Mouse (Mus musculus) G1E (cell line): ENCODE data around the gene Spock2. TPM values are rescaled to one million over a fixed set of nuclear protein-coding genes. Genes with fewer than 3 reads are reported as not detected.

Experiments
- ATAC-seq: 2 replicates; pipeline ENCODE4 v1.8.0; 2016; ENCODE audit warnings: mild to moderate bottlenecking; ENCODE audit not compliant: insufficient number of reproducible peaks, poor library complexity, low FRiP score, severe bottlenecking; ENCODE audit errors: extremely low read depth
- DNase-seq: peaks from one replicate; pipeline ENCODE4 v3.0.0; 2012; ENCODE audit warnings: low spot score
- H3K27me3 ChIP-seq: 2 replicates; pipeline ENCODE4 v1.6.1; 2012; ENCODE audit warnings: mild to moderate bottlenecking, low read length, inconsistent platforms; ENCODE audit not compliant: insufficient read depth
- H3K36me3 ChIP-seq: replicated peaks from 2 replicates; pipeline ENCODE3; 2012; ENCODE audit warnings: mild to moderate bottlenecking, inconsistent platforms
- H3K4me1 ChIP-seq: 2 replicates; pipeline ENCODE4 v1.6.1; 2012; ENCODE audit warnings: low read depth, low read length, inconsistent platforms, mixed read lengths; ENCODE audit not compliant: insufficient read depth
- H3K4me3 ChIP-seq: 2 replicates; pipeline ENCODE4 v1.5.1; 2012; ENCODE audit warnings: low read depth, mild to moderate bottlenecking, inconsistent platforms, low read length, moderate library complexity, mixed read lengths
- H3K9me3 ChIP-seq: replicated peaks from 2 replicates; pipeline ENCODE4 v1.6.1; 2012; ENCODE audit warnings: inconsistent platforms
- CTCF ChIP-seq: IDR thresholded peaks from 2 replicates; pipeline ENCODE4 v1.5.1; 2012; ENCODE audit warnings: low read depth, low read length, inconsistent platforms, mixed read lengths
- GATA1 ChIP-seq: IDR thresholded peaks from 2 replicates; pipeline ENCODE4 v1.6.1; 2012; ENCODE audit warnings: borderline replicate concordance, low read length, inconsistent platforms, mixed read lengths
- GATA2 ChIP-seq: IDR thresholded peaks from 2 replicates; pipeline ENCODE4 v1.6.1; 2012; ENCODE audit warnings: low read depth, low read length, inconsistent platforms, borderline replicate concordance
- POLR2AphosphoS5 ChIP-seq: IDR thresholded peaks from 2 replicates; pipeline ENCODE4 v1.6.1; 2012; ENCODE audit warnings: low read depth, low read length, inconsistent platforms; ENCODE audit not compliant: insufficient replicate concordance
- TAL1 ChIP-seq: conservative IDR thresholded peaks from 2 replicates; pipeline ENCODE4 v1.6.1; 2012; ENCODE audit warnings: low read depth, low read length, inconsistent platforms, mixed read lengths
- polyA plus RNA-seq: library from polyadenylated mRNA; stranded (reverse); fragments of >175 nt; gene quantifications from 2 replicates; pipeline ENCODE4 v1.2.3, GENCODE M21; 2012
- total RNA-seq, 2 experiments: library from RNA; stranded (forward) in 1 of 2; stranded (reverse) in 1 of 2; fragments of 200-1000 nt in 1 of 2; fragments of >200 nt in 1 of 2; fragmentation: Nextera tagmentation in 1 of 2; gene quantifications; 2 replicates each; pipeline ENCODE4 v1.2.3; 2014 to 2017

Spock2 gene
- total and polyA plus RNA-seq, 3 experiments, result not detected

DNA sequence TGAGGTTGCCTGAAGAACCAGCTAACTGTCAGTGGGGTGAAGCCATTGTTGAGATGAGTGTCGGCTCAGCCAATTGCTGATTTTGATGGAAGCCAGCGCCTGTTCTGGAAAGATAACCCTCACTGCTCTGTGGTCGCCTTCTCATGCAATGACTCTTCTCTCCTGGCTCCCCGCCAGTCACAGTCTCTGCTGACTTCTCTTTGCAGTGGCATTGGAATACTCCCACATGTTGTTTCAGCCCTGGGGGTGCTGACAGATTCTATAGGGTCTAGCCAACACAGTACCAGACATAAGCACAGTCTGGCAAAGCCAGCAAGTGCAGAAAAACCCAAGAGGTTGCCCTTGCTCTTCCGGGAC lies 27.5 kb upstream of the Spock2 start:
- Histone ChIP-seq H3K27me3 (no peaks in the 10 kb centered on the region), H3K9me3 (no peaks in the 10 kb centered on the region), H3K4me3 (no peak overlapping the region; the same call in 1 of the 2 replicates), H3K36me3 (peaks cover 5% of the 10 kb centered on the region), H3K4me1 (peaks cover 40% of the 10 kb centered on the region)
- peak; percentile 28 for DNase-seq
- TF ChIP-seq POLR2AphosphoS5, result no peak
- peak; percentile 68 for TF ChIP-seq TAL1
- peak; percentile 80 for ATAC-seq

DNA sequence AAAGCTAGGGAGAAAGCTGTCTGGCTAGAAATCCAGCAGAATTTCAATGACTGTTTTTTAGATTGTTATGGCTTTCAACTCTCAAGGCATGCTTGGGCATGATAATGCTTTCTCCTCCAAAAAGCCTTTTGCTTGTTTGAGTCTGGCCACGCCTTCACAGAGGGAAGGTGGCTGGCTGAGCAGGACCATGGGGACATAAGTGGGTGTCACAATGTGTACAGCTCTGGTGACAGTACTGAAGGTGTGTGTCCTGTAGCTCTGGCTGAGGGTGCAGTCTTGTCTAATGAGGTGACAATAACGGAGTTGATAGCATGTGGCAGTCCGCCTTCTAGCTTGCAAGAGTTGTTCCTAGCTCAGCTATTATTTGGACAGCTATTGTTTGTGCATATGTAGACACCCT lies 25.8 kb upstream of the Spock2 start:
- TF ChIP-seq TAL1 (no peak), GATA1 (no peak), POLR2AphosphoS5 (no peak), CTCF (no peak), GATA2 (no peak)

DNA sequence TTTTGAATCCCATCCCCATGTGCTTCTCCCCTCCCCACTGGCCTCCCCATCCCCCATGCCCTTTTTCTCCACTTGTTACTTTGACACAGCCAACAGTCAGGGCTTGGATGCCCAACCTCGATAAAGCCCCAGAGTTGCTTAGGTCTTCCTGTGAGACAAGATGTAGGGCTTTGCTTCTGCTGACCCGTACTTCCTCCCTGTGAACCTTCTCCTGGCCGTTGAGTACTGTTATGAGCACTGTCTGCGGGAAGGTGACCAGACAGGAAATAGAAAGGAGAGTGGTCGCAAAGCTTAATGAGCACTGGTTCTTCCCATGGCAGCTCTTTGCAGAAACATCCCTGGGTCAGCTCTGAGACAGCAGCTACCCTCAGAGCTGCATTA lies 25.4 kb upstream of the Spock2 start:
- Histone ChIP-seq H3K36me3 (peaks cover 8% of the 10 kb centered on the region), H3K4me3 (no peak overlapping the region), H3K27me3 (no peaks in the 10 kb centered on the region), H3K9me3 (no peaks in the 10 kb centered on the region), H3K4me1 (peaks cover 36% of the 10 kb centered on the region)
- TF ChIP-seq TAL1, result no peak
- TF ChIP-seq CTCF, result no peak
- no peak for TF ChIP-seq GATA1
- TF ChIP-seq GATA2, result no peak
- TF ChIP-seq POLR2AphosphoS5, result no peak
- DNase-seq, result no peak
- no peak for ATAC-seq

More for the DNA sequence above, 25.8 kb upstream of the Spock2 start:
- ATAC-seq (no peak; the same call in 1 of the 2 replicates), DNase-seq (peak; percentile 9)
- Histone ChIP-seq H3K4me3 (no peak overlapping the region; the same call in 1 of the 2 replicates), H3K36me3 (peaks cover 8% of the 10 kb centered on the region), H3K4me1 (peaks cover 40% of the 10 kb centered on the region), H3K9me3 (no peaks in the 10 kb centered on the region), H3K27me3 (no peaks in the 10 kb centered on the region)

DNA sequence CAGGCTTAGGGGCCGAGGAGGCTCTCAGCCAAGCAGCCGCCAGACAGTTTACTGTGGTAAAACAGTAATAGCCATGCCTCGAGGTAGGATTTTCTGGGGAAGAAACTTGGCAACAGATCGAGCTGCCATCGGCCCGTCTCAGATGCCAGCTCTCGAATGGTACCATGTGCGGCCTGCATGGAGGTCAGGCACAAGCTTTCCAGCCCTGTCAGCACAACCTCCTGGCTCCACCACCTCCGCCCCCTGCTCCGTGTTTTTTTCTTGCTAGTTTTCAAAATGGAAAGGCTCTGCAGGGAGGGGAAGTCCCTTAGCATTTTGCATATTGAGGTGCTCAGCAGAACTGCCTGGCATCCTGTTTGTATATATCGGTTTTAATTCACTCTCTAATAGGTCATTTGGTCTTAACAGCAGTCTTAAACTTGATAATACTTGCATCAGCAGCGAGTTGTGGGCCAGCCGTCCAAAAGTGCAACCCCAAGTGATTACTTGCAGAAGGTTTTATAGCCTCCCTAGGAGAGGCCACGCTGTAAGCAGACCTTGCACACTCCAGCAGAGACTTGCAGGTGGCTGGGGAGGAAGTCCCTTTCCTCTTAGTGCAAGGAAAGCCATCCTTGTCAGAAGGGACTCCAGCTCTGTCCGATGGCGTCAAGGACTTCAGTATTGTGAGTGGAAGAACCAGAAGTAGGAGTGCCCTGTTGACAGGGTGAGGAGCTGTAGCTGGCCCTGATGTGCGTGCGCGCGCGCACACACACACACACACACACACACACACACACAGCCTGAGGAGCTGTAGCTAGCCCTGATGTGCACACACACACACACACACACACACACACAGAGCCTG lies 24.8 kb upstream of the Spock2 start:
- Histone ChIP-seq H3K27me3 (no peaks in the 10 kb centered on the region), H3K4me3 (no peak overlapping the region), H3K4me1 (peaks cover 36% of the 10 kb centered on the region), H3K36me3 (peaks cover 12% of the 10 kb centered on the region), H3K9me3 (no peaks in the 10 kb centered on the region)
- no peak for ATAC-seq
- DNase-seq, result no peak
- no peak for TF ChIP-seq CTCF
- TF ChIP-seq GATA1, result no peak
- TF ChIP-seq TAL1, result no peak
- no peak for TF ChIP-seq POLR2AphosphoS5
- TF ChIP-seq GATA2, result no peak

DNA sequence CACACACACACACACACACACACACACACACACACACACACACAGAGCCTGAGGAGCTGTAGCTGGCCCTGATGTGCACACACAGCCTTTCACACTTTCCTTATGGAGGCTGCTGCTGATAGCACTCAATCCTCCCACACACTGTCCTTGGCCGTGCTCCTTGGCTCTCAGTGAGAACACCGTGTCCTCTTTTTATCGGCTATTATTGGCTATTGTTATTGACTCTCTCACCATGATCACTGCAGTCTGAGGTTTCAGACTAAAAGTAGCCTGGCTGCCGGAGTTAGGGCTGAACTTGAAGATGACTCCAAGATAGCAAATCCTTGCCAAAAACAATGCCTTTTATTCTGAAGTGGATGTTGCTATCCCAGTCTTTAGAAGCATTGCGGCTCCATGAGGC lies 24.1 kb upstream of the Spock2 start:
- H3K4me1 ChIP-seq, result peaks cover 36% of the 10 kb centered on the region

DNA sequence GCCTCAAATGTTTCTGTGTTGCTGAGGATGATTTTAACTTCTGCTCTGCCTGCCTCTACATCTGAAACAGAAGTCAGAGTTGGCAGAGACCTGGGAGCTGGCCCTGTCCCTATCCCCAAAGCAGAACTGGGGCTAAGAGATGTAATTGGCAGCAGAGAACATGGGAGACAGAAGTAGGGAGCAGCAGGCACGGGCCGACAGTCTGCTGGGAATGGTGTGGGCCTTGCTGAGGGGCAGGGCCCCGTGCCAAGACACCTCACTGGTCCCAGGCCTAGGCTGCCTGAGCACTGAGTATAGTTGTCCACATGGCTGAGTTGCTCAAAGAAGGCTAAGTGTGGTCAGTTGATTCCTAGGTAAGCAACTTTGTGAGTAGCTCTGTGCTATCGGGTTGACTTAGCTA lies 22.0 kb upstream of the Spock2 start:
- DNase-seq (no peak), ATAC-seq (no peak)
- H3K4me3 ChIP-seq, result no peak overlapping the region
- peaks cover 9% of the 10 kb centered on the region for H3K36me3 ChIP-seq
- H3K9me3 ChIP-seq, result no peaks in the 10 kb centered on the region
- peaks cover 19% of the 10 kb centered on the region for H3K4me1 ChIP-seq
- TF ChIP-seq TAL1, result no peak
- TF ChIP-seq GATA2, result no peak
- no peaks in the 10 kb centered on the region for H3K27me3 ChIP-seq

More for the DNA sequence above, 24.1 kb upstream of the Spock2 start:
- H3K36me3 ChIP-seq, result peaks cover 12% of the 10 kb centered on the region
- no peak overlapping the region for H3K4me3 ChIP-seq
- DNase-seq (no peak), ATAC-seq (no peak)
- no peaks in the 10 kb centered on the region for H3K9me3 ChIP-seq
- no peaks in the 10 kb centered on the region for H3K27me3 ChIP-seq
- TF ChIP-seq TAL1 (no peak), POLR2AphosphoS5 (no peak), CTCF (no peak), GATA2 (no peak)
